12 mouse cellular contexts compared by ENCODE assay signal in the genomic region with DNA sequence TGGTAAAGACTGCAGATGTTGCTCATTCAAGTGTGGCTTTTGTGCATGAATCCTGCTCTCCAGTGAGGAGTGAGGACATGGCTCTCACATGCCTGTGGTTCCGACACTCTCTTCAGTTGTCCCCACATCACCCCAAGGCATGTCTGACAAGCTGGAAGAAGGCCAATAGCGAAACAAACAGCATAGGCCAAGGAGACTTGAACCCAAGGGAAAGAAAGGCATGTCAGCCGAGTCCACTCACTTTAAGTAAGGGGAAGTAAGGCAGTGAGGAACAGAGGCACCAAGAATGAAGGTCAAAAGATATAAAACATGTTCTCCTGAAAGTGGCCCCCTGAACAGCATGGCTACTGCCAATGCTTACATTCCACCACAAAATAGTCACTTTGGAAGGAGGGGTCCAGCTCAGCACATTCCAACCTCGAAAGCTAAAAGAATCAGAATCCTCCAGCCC. TPM values are rescaled to one million over a fixed set of nuclear protein-coding genes. Genes with fewer than 3 reads are reported as not detected.
DNase-seq lines count a peak whose midpoint lies in the region; ATAC-seq lines count a peak whose summit lies in the region.
"Had no signal": no experiment of that assay in that cellular context is flagged by ENCODE, and none has a peak within 500 bp of the region (broad histone marks: within the 10 kb centered on the region; RNA-seq: fewer than 3 reads in every experiment).

No protein-coding gene starts in this region.

- H3K4me1 ChIP-seq in embryonic facial prominence, embryonic 13.5 days = peaks cover 28% of the 10 kb centered on the region
- peaks cover 13% of the 10 kb centered on the region for H3K4me1 ChIP-seq in intestine, embryonic 15.5 days (replicated peaks)

- peak; percentile 64 for ATAC-seq in embryonic facial prominence, embryonic 13.5 days (ENCODE audit: insufficient number of reproducible peaks, insufficient read depth, low FRiP score, low TSS enrichment, low read depth)
- 0 out of 2 replicates have a peak, but pooled peaks have one; percentile 32 for ATAC-seq in intestine, embryonic 15.5 days
- ATAC-seq: forebrain, embryonic 16.5 days had no signal

- no peaks in the 10 kb centered on the region for H3K9me3 ChIP-seq in embryonic facial prominence, embryonic 13.5 days
- no peaks in the 10 kb centered on the region for H3K9me3 ChIP-seq in intestine, embryonic 15.5 days

- peak overlapping the region; percentile 72 for H3K27ac ChIP-seq in embryonic facial prominence, embryonic 13.5 days
- peak overlapping the region; percentile 52; the same call in 1 of the 2 replicates for H3K27ac ChIP-seq in intestine, embryonic 15.5 days

- WGBS in embryonic facial prominence, embryonic 13.5 days = 12% methylated on average over 4 of the region's 4 CpGs
- 44% methylated on average over 4 of the region's 4 CpGs for WGBS in intestine, embryonic 15.5 days

- no peaks in the 10 kb centered on the region for H3K36me3 ChIP-seq in embryonic facial prominence, embryonic 13.5 days
- H3K36me3 ChIP-seq in intestine, embryonic 15.5 days = no peaks in the 10 kb centered on the region

- H3K9ac ChIP-seq in embryonic facial prominence, embryonic 13.5 days = no peak overlapping the region
- H3K9ac ChIP-seq in intestine, embryonic 15.5 days = no peak overlapping the region

- peak; percentile 58 for DNase-seq in adrenal gland, postnatal 10 days
- DNase-seq in adrenal gland, adult 8-10 months = no peak
- peak; percentile 76 for DNase-seq in lung, postnatal 10 days
- no peak for DNase-seq in thymus, postnatal 14 days
- DNase-seq in frontal cortex, adult 2 months (ENCODE audit: extremely low spot score in 1 of 2, low spot score in 1 of 2) = no peak
- no peak for DNase-seq in layer of hippocampus, postnatal 36 days

- no peaks in the 10 kb centered on the region for H3K27me3 ChIP-seq in embryonic facial prominence, embryonic 13.5 days
- no peaks in the 10 kb centered on the region for H3K27me3 ChIP-seq in intestine, embryonic 15.5 days (replicated peaks)

- H3K4me3 ChIP-seq in embryonic facial prominence, embryonic 13.5 days = no peak overlapping the region
- no peak overlapping the region for H3K4me3 ChIP-seq in intestine, embryonic 15.5 days (replicated peaks)

- H3K4me2 ChIP-seq in embryonic facial prominence, embryonic 13.5 days = 0 out of 2 replicates have a peak overlapping the region, but pooled peaks have one; percentile 3
- no peak overlapping the region for H3K4me2 ChIP-seq in intestine, embryonic 15.5 days (replicated peaks)

RNA-seq across cellular contexts. Expression of a gene that starts 25.5 kb away (rescaled TPM):
- not detected for total RNA-seq in adrenal gland, postnatal 10 days (2021)
- total RNA-seq in adrenal gland, adult 8-10 months (2022) = not detected
- polyA plus RNA-seq in embryonic facial prominence, embryonic 13.5 days (2015; fragmentation: Nextera tagmentation; extraction: Ambion mirVana) = not detected in 2 replicates
- not detected in 2 replicates for polyA plus RNA-seq in intestine, embryonic 15.5 days (2015; fragmentation: Nextera tagmentation; extraction: Ambion mirVana)
- polyA plus RNA-seq in frontal cortex, adult 2 months (2012; rRNA removed) = not detected in 2 replicates
- total RNA-seq in layer of hippocampus, postnatal 36 days (2021) = not detected
- total RNA-seq: adrenal gland, postnatal 36 days; left cerebral cortex, postnatal 14 days had no signal
- polyA plus RNA-seq: C2C12; forebrain, embryonic 16.5 days had no signal

Comparison
In these comparisons a context has a peak if more than half of its experiments do, and no peak if none do; other contexts are left out.
1. DNase-seq: peak in adrenal gland, postnatal 10 days (single experiment) and lung, postnatal 10 days (single experiment); none in adrenal gland, adult 8-10 months (single experiment), thymus, postnatal 14 days (single experiment), frontal cortex, adult 2 months (0 of 2) and layer of hippocampus, postnatal 36 days (0 of 2).